Mouse (Mus musculus): ENCODE results near the gene Utp6.
"Not testable (repeated sequence)": the region's sequence is repeated elsewhere in the genome, so short reads cannot be mapped to it uniquely, and the experiment has no call there.

The Utp6 gene

DNA sequence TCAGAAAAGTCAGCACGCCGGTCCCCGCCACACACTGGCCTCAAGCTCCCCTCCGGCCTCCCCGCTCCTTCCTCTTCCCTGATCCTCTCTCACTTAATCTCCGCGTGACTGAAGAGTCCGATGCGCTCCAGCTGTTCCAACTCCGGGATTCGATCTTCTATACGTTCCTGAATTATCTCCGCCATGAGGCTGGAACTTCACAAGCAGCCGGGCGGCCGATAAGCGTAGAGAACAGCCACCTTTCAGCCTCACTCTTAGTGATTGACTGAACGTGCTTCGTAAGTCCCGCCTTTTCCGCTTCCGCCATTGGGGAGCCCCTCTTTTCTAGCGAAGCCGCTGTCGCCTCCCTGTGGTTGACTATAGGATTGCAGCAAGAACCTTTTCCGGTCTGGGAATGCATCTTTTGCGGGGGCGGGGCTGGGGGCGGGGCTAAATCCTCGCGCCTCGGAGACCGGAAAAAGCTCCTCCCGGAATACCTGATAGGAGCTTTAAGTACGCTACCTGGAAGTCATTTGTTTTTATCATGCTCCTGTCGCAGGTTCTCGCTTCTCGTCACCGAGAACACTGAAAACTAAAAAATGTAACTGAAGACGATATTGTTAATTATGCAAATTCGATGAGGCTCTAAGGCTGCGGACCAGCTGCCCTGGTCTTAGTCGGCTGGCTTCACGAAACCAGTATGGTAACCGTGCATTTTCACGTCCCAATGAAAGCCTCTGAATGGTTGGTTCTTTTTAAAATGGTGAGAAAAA, at the start of gene Utp6:
Utp6 (minus strand) TSS at position 266 of the 752 bp plus-strand sequence.
- peak; percentile 99 to 100 for DNase-seq

DNA sequence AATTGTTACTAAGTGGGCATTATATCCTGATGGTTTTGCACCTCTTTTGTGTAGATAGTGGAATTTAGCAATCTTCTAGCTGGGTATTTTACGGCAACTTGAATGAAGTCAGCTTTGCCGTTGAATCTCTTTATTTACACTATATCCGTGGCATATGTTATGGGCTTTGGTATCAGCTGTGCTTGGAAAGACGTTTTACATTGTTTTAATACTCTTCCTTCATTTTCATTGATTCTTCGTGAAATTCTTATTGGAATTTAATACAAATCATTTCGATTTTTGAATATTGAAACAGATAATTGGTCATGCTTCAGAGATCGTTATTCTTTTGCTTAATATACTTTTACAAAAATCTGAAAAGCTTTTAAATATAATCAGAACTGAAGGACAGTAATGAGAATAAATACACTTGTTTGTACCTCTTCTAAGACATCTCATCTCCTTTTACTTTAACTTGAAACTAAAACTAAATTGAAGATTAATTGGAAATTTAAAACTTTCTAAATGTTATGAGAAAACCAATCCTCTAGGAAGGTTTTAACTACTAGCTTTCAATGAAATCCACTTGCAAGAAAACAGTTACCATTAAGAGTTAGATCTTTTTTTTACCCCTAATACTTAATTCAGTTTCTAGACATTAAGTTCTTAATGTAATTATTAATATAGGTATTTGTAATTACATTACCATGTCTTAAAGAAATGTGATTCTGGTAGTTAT, 32.2 kb upstream of the Utp6 start:
- DNase-seq: no peak

- DNase-seq: no peak
These were observed 31.4 kb upstream of the Utp6 start for GRCm38 (mm10) chr11:79993356-79994270.

DNA sequence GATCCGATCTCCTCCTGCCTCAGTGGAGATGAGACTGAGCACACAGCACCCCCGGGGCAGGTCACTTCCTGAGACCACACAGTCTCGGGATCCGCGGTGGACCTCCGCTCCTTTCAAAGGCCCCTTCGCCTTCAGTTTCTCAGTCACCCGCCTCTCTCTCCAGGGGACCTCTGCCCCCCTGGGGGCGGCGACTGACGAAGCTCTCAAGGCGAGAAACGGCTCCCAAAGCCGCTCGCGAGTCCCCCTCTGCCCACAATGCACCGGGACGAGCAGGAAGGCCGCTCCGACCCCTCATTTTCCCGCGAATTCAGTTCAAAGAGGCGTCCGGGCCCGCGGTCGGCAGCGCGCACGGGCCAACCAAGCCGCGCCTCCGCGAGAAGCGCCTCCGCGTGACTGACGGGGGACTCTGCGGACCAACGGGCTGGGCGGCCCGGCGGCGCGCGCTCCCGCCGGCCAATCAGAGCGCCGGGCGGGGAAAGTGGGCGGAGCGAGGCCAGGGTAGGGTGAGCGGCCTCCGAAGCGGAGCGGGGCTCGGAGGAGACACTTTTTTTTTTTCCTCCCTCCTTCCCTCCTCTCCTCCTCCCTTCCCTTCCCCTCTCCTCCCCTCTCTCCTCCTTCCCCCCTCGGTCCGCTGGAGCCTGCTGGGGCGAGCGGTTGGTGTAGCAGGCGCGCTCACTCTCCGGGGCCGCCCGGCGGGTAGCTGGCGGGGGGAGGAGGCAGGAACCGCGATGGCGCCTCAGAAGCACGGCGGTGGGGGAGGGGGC, 30.6 kb upstream of the Utp6 start, which contains the start of gene Suz12:
Suz12 (plus strand) TSS at position 515 of the 764 bp plus-strand sequence.
- DNase-seq: peak; percentile 95 to 96

GRCm38 (mm10) chr11:79992035-79992591, 29.9 kb upstream of the Utp6 start:
- DNase-seq: no peak

GRCm38 (mm10) chr11:79991600-79991999, 29.4 kb upstream of the Utp6 start:
- no peak for DNase-seq

- DNase-seq: no peak
These were observed 27.9 kb upstream of the Utp6 start for GRCm38 (mm10) chr11:79990120-79990519.

GRCm38 (mm10) chr11:79987896-79988295, 25.7 kb upstream of the Utp6 start:
- no peak for DNase-seq

- DNase-seq: no peak
These were observed 24.7 kb upstream of the Utp6 start for GRCm38 (mm10) chr11:79986886-79987285.

DNA sequence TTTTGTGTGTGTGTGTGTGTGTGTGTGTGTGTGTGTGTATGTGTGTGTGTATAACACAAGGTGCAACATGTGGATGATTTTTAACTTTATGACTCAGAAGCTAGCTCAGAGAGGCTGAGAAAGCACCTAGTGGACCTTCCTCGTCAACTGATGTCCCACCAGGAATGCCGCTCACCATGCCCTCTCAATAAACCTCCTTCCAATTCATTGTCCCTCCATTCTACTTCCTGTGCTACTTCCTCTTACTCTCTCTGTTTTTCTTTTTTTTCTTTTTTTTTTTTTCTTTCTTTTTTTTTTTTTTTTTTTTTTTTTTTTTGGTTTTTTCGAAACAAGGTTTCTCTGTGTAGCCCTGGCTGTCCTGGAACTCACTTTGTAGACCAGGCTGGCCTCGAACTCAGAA, 15.6 kb upstream of the Utp6 start:
- not testable (repeated sequence) for DNase-seq

GRCm38 (mm10) chr11:79977061-79977460, 14.9 kb upstream of the Utp6 start:
- not testable (repeated sequence) for DNase-seq

DNA sequence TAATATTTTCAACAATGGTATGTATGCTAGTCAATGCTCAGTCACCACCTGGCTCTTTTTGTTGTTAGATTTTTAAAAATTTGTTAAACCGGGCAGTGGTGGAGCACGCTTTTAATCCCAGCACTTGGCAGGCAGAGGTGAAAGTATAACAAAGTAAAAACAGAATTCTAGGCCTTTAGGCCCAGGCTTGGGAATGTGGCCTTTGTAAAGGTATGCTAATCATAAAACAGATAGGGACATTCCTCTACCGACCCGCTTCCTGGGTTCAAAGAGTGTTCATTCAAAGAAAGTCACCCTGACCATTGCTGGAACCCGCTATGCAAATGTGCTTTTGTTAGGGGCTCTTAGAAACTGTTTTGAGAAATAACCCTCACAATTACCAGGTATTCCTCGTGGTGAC, 14.5 kb upstream of the Utp6 start:
- DNase-seq: not testable (repeated sequence)

- no peak for DNase-seq
These were observed 14.0 kb upstream of the Utp6 start for GRCm38 (mm10) chr11:79976222-79976621.

DNA sequence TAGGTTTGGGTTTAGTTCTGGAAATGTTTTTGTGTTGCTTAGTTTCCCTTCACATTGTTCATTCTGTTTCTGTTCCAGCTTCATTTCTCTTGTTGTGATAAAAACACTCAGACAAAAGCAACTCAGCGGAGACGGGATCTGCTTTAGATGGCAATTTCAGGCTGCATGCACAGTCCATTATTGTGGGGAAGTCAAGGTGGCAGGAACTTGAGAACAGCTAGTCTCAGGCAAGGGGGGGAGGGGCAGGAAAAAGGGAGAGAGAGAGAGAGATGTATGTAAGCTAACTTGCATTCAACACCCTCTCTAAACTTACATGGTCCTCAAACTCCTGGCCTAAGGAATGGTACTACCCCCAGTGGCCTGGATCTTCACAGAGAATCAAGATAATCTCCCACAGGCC, 13.2 kb upstream of the Utp6 start:
- no peak for DNase-seq

GRCm38 (mm10) chr11:79973626-79974476, 11.7 kb upstream of the Utp6 start:
- peak; percentile 56 to 58 for DNase-seq

GRCm38 (mm10) chr11:79973133-79973532, 10.9 kb upstream of the Utp6 start:
- DNase-seq: no peak

DNA sequence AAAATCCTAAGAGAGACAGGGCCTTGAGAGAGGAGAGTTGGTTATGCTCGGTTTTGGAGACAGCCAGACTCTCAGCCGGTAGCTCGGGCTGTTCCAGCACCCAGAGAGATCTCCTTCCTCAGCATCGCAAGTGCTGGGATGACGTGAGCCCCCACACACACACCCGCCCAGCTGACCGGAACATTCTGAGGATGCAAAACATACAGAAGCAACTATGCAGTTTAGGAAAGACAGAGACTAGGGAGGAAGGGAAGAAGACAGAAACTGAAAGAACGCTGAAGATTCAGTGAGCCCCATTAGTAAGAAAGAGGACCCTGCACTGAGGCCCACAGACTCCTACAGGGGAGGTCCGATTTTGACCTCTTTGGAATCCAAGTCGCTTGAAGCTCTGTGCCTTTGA, 5.6 kb upstream of the Utp6 start:
- DNase-seq: no peak

DNA sequence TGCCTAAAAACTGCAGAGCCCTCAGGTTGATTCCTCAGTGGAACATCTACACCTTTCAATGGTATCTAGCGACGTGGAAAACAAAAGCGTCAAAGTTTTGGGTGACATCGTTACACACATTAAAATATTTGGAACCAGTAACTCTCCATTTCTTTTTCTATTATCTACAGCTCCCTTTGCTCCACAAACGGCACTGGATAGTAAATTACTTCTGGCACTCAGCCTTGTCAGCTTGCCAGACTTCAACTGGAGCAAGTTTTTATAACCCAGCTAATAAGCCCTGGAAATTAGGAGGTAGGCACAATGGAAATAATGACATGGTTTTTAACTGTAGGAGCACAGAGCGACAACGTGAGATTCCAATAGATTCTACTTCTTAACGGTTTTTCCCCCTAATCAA, 3.7 kb upstream of the Utp6 start:
- DNase-seq: peak; percentile 20 to 24

- DNase-seq: no peak
These were observed 1.2 kb upstream of the Utp6 start for GRCm38 (mm10) chr11:79963212-79963974.

DNA sequence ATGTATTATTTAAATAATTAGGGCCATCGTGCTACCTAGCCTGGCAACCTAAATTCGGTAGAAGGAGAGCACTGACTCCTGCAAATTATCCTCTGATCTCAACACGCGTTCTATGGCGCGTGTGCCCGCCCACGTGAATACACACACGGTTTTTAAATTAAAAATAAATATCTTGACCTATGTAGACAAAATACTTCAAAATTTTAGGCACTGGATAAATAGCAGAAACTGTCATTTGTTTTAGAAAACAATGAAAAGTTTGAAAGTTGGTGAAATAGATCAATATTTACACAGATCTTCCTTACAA, 640 bp upstream of the Utp6 start:
- no peak for DNase-seq
